Mouse (Mus musculus) limb, embryonic 15.5 days (tissue): ENCODE data around the gene 1700056E22Rik. TPM values are rescaled to one million over a fixed set of nuclear protein-coding genes. Genes with fewer than 3 reads are reported as not detected.

Experiments used
- ATAC-seq: fragments of 200-750 bp; cut with Nextera tagmentation; 2 replicates; pipeline ENCODE4 v1.8.0; 2017; ENCODE audit warnings: low read depth, moderate TSS enrichment; ENCODE audit not compliant: insufficient number of reproducible peaks, low FRiP score, low TSS enrichment
- H3K27ac ChIP-seq: fragments of 300-500 bp; sonication (generic); 2 replicates; pipeline ENCODE4 v1.5.1; 2015; ENCODE audit warnings: moderate library complexity, mild to moderate bottlenecking, inconsistent platforms
- H3K27me3 ChIP-seq: fragments of 300-500 bp; sonication (generic); 2 replicates; pipeline ENCODE4 v1.6.1; 2015; ENCODE audit warnings: inconsistent platforms
- H3K36me3 ChIP-seq: fragments of 300-500 bp; sonication (generic); 2 replicates; pipeline ENCODE4 v1.6.1; 2015; ENCODE audit warnings: inconsistent platforms
- H3K4me1 ChIP-seq: fragments of 300-500 bp; sonication (generic); 2 replicates; pipeline ENCODE4 v1.6.1; 2015; ENCODE audit warnings: inconsistent platforms
- H3K4me2 ChIP-seq: fragments of 300-500 bp; sonication (generic); 2 replicates; pipeline ENCODE4 v1.6.1; 2015; ENCODE audit warnings: mild to moderate bottlenecking, inconsistent platforms
- H3K4me3 ChIP-seq: fragments of 300-500 bp; sonication (generic); 2 replicates; pipeline ENCODE4 v1.5.1; 2015; ENCODE audit warnings: mild to moderate bottlenecking, inconsistent platforms
- H3K9ac ChIP-seq: fragments of 300-500 bp; sonication (generic); 2 replicates; pipeline ENCODE4 v1.6.1; 2015; ENCODE audit warnings: inconsistent platforms
- H3K9me3 ChIP-seq: fragments of 300-500 bp; sonication (generic); 2 replicates; pipeline ENCODE4 v1.6.1; 2016; ENCODE audit warnings: inconsistent platforms
- WGBS: fragments of 180-500 bp; shearing (Covaris S2); methylation state at CpG from one replicate; pipeline ENCODE4 v1.1.7; 2015; 5-methylcytosine and 5-hydroxymethylcytosine counted together
- polyA plus RNA-seq: library from polyadenylated mRNA; unstranded; fragments of >200 nt; fragmentation: Nextera tagmentation; extraction: Ambion mirVana; gene quantifications from 2 replicates; pipeline ENCODE4 v1.2.1, GENCODE M21; 2015

1700056E22Rik gene
- polyA plus RNA-seq = 1.2 and 1.6 TPM in 2 replicates

DNA sequence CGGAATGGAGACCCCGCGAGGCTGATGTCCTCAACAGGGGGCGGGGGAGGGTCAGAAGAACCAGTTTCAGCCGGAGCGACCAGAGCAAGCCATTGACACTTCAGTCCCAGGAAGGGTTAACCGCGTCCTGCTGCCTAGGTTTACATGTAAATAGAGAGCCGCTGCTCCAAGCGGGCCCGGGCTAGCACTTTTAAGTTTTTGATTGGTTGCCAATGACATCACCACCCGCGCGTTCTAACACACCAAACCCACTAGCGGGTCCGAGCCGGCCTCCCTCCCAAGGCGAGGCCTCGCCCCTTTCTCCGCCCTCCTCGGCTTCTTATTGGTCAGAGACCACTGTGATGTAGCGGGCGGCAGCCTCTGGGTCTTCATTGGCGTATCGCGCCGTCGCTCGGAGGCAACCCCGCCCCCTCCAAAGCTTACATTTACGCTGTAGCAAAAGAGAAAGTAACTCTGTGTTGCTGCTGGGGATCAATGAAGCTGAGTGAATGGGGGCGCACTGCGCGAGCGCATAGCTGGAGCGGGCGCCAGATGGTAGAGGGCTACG is at the start of gene 1700056E22Rik:
1700056E22Rik (minus strand) TSS at position 291 of the 547 bp plus-strand sequence.
- peaks cover 16% of the 10 kb centered on the region for H3K4me1 ChIP-seq
- H3K4me2 ChIP-seq = peak within 1 kb of the TSS; percentile 88
- WGBS = under 1% methylated on average over 38 of the region's 38 CpGs
- no peaks in the 10 kb centered on the region for H3K9me3 ChIP-seq
- peak; percentile 99 for ATAC-seq
- H3K27me3 ChIP-seq = no peaks in the 10 kb centered on the region
- H3K36me3 ChIP-seq = 0 out of 2 replicates have a peak, but pooled peaks cover 4% of the 10 kb centered on the region
- H3K27ac ChIP-seq = peak within 1 kb of the TSS; percentile 96
- H3K4me3 ChIP-seq = peak within 1 kb of the TSS; percentile 61
- peak within 1 kb of the TSS; percentile 82 for H3K9ac ChIP-seq

GRCm38 (mm10) chr1:184083166-184083565 is 49.1 kb upstream of the 1700056E22Rik start:
- 78% methylated on average over 7 of the region's 7 CpGs for WGBS
- no peak overlapping the region for H3K4me3 ChIP-seq
- no peak overlapping the region for H3K9ac ChIP-seq
- H3K27ac ChIP-seq = no peak overlapping the region
- H3K4me1 ChIP-seq = no peaks in the 10 kb centered on the region
- H3K27me3 ChIP-seq = no peaks in the 10 kb centered on the region
- no peak overlapping the region for H3K4me2 ChIP-seq
- no peaks in the 10 kb centered on the region for H3K9me3 ChIP-seq
- ATAC-seq = no peak
- no peaks in the 10 kb centered on the region for H3K36me3 ChIP-seq

GRCm38 (mm10) chr1:184082661-184083060 is 48.6 kb upstream of the 1700056E22Rik start:
- Histone ChIP-seq H3K4me1 (no peaks in the 10 kb centered on the region), H3K9me3 (no peaks in the 10 kb centered on the region), H3K36me3 (no peaks in the 10 kb centered on the region), H3K4me2 (no peak overlapping the region), H3K27me3 (no peaks in the 10 kb centered on the region), H3K27ac (no peak overlapping the region), H3K4me3 (no peak overlapping the region), H3K9ac (no peak overlapping the region)
- no peak for ATAC-seq
- 52% methylated on average over 3 of the region's 3 CpGs for WGBS

DNA sequence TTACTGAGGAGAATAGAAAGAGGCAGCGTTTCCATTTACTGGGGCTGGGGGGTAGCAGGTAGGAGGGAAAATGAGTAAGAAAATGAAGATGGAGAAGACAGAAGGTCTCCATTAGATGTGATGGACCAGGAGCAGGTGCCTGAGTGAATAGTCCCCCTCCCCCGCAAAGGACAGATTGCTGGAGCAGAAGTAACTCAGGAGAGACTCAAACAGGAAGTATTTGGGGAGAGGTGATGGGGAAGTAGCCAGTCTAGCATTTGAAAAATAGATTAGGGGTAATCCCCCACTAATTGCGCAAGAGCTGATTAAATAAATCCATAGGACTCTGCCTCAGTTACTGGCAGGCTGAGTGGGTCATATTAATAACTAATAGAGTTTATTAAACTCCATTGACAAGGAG is 45.2 kb upstream of the 1700056E22Rik start:
- H3K27me3 ChIP-seq = no peaks in the 10 kb centered on the region
- no peak for ATAC-seq
- no peaks in the 10 kb centered on the region for H3K9me3 ChIP-seq
- no peak overlapping the region for H3K4me2 ChIP-seq
- no peak overlapping the region for H3K9ac ChIP-seq
- WGBS = 92% methylated on average over 3 of the region's 3 CpGs
- H3K36me3 ChIP-seq = peaks cover 4% of the 10 kb centered on the region; the same call in 1 of the 2 replicates
- peaks cover 3% of the 10 kb centered on the region; the same call in 1 of the 2 replicates for H3K4me1 ChIP-seq
- H3K27ac ChIP-seq = no peak overlapping the region
- H3K4me3 ChIP-seq = no peak overlapping the region

DNA sequence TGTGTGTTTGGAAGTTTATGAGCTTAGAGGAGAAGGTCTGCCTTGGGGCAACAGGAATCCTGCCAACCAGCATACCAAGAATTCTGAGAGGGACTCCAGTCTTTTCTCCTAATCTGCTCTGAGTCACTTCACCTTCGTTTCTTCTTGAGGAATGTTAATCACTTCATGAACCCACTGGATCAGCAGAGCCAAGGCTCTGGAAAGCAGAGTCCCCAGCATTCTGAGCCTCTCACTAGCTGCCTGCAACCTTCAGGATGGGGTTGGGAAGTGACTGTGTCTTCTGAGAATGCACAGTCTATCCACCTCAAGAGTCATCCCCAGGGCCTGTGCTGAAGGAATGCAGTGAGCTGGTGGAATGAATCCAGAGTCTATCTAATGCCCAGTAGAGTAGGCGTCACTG is 42.7 kb upstream of the 1700056E22Rik start:
- Histone ChIP-seq H3K9ac (no peak overlapping the region), H3K9me3 (no peaks in the 10 kb centered on the region), H3K27me3 (no peaks in the 10 kb centered on the region), H3K4me1 (peaks cover 3% of the 10 kb centered on the region; the same call in 1 of the 2 replicates), H3K36me3 (peaks cover 15% of the 10 kb centered on the region), H3K4me3 (no peak overlapping the region), H3K4me2 (no peak overlapping the region), H3K27ac (peak overlapping the region; percentile 48; the same call in 1 of the 2 replicates)
- ATAC-seq = no peak
- WGBS = 26% methylated on average over 2 of the region's 2 CpGs

- peaks cover 3% of the 10 kb centered on the region; the same call in 1 of the 2 replicates for H3K4me1 ChIP-seq
- ATAC-seq = no peak
- no peak overlapping the region for H3K4me3 ChIP-seq
- H3K9ac ChIP-seq = no peak overlapping the region
- 52% methylated on average over 6 of the region's 6 CpGs for WGBS
- 0 out of 2 replicates have a peak overlapping the region, but pooled peaks have one; percentile 27 for H3K27ac ChIP-seq
- H3K36me3 ChIP-seq = peaks cover 22% of the 10 kb centered on the region
- no peaks in the 10 kb centered on the region for H3K27me3 ChIP-seq
- no peaks in the 10 kb centered on the region for H3K9me3 ChIP-seq
- no peak overlapping the region for H3K4me2 ChIP-seq
These were observed 42.0 kb upstream of the 1700056E22Rik start for GRCm38 (mm10) chr1:184076065-184076464.

DNA sequence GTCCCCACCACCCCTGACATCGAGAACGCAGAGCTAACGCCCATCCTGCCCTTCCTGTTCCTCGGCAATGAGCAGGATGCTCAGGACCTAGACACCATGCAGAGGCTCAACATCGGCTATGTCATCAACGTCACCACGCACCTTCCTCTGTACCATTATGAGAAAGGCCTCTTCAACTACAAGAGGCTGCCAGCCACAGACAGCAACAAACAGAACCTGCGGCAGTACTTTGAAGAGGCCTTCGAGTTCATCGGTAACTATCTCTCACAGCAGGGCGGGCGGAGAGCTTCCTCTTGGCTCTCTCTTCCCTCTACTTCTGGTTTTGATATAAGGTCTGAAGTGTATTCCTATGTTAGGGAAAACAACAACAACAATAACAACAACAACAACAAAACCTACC is 34.9 kb upstream of the 1700056E22Rik start:
- Histone ChIP-seq H3K36me3 (peaks cover 32% of the 10 kb centered on the region), H3K4me1 (0 out of 2 replicates have a peak, but pooled peaks cover 4% of the 10 kb centered on the region), H3K9me3 (no peaks in the 10 kb centered on the region), H3K27ac (no peak overlapping the region), H3K4me3 (no peak overlapping the region), H3K4me2 (no peak overlapping the region), H3K27me3 (no peaks in the 10 kb centered on the region), H3K9ac (no peak overlapping the region)
- ATAC-seq = no peak
- 95% methylated on average over 12 of the region's 12 CpGs for WGBS

DNA sequence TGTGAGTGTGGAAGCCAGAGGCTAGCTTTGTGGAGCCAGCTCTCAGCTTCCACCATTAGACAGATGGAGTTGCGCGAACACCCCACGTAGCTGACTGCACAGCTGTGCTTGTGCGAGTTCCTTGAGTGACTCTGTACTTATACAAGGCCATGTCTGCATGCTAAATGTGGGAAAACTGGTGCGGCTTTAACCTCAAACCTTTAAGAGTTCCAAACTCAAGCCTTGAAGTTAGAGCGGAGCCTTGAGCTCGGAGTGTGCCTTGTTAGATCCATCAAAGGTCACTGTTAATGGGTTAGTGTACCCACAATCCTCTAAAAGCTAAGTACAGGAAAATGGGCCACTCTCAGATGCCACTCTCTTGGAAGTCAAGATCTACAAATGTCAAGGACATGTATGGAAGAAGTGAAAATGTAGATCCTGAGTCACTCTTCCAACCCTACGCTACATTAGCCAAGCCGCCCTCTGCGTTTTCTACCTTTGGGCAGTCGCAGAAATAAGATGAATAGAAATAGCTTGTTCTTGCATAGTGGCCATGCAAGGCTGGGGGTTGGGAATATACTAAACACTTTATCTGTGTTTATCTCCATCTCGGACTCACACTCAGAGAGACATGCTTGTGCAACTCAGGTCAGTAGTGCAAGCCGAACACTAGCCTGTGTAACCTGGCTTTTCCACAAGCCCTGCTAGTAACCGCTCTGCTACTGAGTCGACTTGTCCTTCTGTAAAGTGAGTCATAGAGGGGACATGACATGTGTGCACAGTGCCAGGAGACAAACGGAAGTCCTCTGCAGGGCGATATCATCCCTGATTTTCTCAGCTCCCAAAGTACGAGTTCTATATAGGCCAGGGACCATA is 33.8 kb upstream of the 1700056E22Rik start:
- Histone ChIP-seq H3K27me3 (no peaks in the 10 kb centered on the region), H3K4me2 (no peak overlapping the region), H3K4me1 (0 out of 2 replicates have a peak, but pooled peaks cover 4% of the 10 kb centered on the region), H3K9ac (no peak overlapping the region), H3K27ac (no peak overlapping the region), H3K36me3 (peaks cover 24% of the 10 kb centered on the region), H3K9me3 (no peaks in the 10 kb centered on the region), H3K4me3 (no peak overlapping the region)
- WGBS = 93% methylated on average over 18 of the region's 18 CpGs
- ATAC-seq = no peak

DNA sequence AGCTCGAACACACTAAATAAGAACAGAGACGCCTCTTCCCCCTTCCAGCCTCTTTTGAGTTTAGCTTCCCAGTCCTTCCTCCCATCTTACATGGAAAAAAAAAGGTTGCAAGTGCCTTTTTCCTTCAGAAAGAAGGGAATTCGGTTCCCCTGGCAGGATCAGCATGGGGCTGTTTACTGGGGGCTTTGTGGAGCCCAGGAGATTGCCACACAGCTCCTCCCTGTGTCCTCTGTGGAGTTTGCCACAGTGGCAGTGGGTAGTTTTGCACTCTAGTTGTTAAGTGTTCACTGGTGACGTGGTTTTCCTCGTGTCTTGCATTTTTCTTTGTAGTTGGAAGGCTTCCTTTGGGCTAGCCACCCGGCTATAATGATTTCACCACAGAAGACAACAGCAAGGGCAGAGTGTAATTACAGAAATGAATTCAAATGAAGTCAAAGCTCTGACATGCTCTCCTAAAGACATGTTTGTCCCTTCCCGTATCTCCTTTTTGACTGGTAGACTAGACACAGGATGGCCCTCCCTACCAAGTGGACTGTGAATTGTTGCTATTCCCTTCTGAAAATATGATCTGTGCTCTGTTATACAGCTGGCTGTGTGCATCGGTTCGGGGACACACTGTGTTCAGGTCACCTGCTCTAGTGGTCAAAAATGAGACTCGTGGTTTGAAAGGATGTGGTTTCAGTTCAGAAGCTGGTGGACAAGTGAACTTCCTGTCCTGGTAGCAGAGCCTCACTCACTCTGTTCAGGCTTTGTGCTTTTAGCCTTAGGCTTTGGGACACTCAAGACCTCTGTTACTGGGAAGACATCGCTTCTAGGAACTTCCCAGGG is 32.6 kb upstream of the 1700056E22Rik start:
- H3K36me3 ChIP-seq = peaks cover 24% of the 10 kb centered on the region
- H3K4me3 ChIP-seq = no peak overlapping the region
- no peaks in the 10 kb centered on the region for H3K27me3 ChIP-seq
- 0 out of 2 replicates have a peak, but pooled peaks cover 4% of the 10 kb centered on the region for H3K4me1 ChIP-seq
- no peak for ATAC-seq
- 73% methylated on average over 11 of the region's 11 CpGs for WGBS
- no peaks in the 10 kb centered on the region for H3K9me3 ChIP-seq
- no peak overlapping the region for H3K4me2 ChIP-seq
- no peak overlapping the region for H3K27ac ChIP-seq
- H3K9ac ChIP-seq = no peak overlapping the region

- H3K9me3 ChIP-seq = no peaks in the 10 kb centered on the region
- no peak overlapping the region for H3K9ac ChIP-seq
- no peak overlapping the region for H3K4me3 ChIP-seq
- H3K36me3 ChIP-seq = peaks cover 15% of the 10 kb centered on the region
- 87% methylated on average over 13 of the region's 13 CpGs for WGBS
- no peak overlapping the region for H3K27ac ChIP-seq
- ATAC-seq = peak; percentile 52; the same call in 1 of the 2 replicates
- H3K4me2 ChIP-seq = no peak overlapping the region
- H3K4me1 ChIP-seq = 0 out of 2 replicates have a peak, but pooled peaks cover 4% of the 10 kb centered on the region
- H3K27me3 ChIP-seq = no peaks in the 10 kb centered on the region
These were observed 31.7 kb upstream of the 1700056E22Rik start for GRCm38 (mm10) chr1:184065589-184066361.

- H3K4me1 ChIP-seq = 0 out of 2 replicates have a peak, but pooled peaks cover 4% of the 10 kb centered on the region
- no peak overlapping the region for H3K4me3 ChIP-seq
- no peaks in the 10 kb centered on the region for H3K27me3 ChIP-seq
- no peak for ATAC-seq
- no peak overlapping the region for H3K9ac ChIP-seq
- WGBS = 64% methylated on average over 7 of the region's 7 CpGs
- H3K9me3 ChIP-seq = no peaks in the 10 kb centered on the region
- H3K36me3 ChIP-seq = peaks cover 6% of the 10 kb centered on the region; the same call in 1 of the 2 replicates
- no peak overlapping the region for H3K27ac ChIP-seq
- H3K4me2 ChIP-seq = no peak overlapping the region
These were observed 30.2 kb upstream of the 1700056E22Rik start for GRCm38 (mm10) chr1:184064306-184064705.
